Mouse (Mus musculus) neural tube, embryonic 10.5 days (tissue): Measurements from ENCODE around the gene Ssmem1.
A peak's percentile ranks its signal among the peaks of the same experiment; 100 is the strongest.

Source experiments
- DNase-seq: peaks from one replicate; pipeline ENCODE4 v3.0.0-alpha.2; 2017; ENCODE audit warnings: low spot score; ENCODE audit errors: extremely low spot score

The Ssmem1 gene

DNA sequence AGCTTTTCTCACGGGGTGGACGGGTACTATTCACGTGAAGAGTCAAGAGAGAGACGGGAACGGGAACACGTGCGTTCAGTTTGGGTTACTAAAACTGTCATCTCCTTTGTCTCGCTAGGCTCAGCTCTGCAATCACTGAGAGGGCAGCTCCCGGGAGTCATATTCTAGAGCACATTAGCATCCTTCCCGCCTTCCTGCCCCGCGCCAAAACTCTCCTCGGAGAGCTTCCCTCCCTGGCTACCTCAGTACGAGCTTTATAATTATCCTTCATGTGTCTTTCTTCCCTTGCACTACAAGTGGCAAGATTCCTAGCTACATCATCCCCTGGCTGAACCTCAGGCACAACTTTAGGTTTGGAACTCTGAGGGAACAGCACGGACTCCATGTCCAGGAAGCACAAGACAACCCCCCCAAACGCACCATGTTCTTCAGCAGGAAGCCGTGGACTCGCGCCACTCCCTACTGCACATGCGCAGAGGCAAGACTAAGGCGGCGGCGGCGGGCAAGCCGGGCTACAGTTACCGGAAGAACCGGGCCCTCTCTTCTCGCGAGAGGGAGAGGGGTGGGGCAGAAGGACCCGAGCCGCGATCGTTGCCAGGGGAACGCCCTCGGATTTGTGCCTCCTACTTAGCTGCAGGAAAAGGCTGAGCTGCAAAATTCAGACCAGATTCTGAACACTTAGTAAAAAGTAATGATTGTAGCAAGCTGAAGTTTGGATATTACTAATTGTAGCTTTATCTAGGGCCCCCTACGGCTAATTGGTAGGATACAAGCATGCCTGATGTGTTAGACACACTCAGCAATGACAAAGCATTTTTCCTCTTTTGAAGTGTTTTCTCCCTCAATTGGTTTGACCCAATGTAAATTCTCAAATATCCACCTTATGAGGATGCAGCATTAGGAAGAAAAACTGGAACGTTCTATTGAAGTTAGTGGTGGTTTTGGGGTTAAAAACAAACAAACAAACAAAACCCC lies at the start of gene Ssmem1, which contains the start of gene Tmem209:
Ssmem1 (plus strand) TSS at position 585 of the 975 bp plus-strand sequence.
Tmem209 (minus strand) TSS at position 519 of the 975 bp plus-strand sequence.
- DNase-seq = peak; percentile 99

DNA sequence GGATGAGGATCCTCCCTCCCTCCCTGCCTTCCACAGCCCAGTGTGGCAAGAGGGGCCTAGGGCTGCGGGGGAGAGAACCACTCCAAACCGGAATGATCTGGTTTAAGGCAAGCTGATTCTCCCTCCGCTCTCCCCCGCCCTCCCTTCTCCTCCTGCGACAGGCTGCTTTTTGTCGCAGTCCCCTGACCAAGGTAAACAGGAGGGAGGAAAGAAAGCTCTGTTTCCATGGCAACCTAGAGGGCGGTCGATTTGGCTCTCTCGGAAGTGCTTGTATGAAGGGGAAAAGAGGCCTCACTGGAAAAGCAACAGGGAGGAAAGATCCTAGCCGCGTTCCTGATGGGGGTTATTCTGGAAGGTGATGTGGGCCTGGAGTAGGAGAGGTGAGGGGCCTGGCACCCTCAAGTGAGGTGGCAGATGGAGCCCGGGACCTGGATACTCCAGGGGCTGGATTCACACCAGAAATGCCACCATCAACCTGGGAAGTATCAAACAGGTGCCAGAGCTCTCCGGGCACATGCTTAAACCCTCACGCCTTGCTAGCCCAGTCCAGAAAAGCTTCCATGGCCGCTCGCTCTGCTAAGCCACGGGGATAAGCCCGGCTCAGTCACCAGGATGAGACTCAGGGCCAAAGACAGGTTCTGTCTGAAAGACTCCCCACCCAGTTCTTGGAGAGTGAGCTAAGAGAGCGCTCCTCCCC lies 48.8 kb upstream of the Ssmem1 start:
- DNase-seq = peak; percentile 87

DNA sequence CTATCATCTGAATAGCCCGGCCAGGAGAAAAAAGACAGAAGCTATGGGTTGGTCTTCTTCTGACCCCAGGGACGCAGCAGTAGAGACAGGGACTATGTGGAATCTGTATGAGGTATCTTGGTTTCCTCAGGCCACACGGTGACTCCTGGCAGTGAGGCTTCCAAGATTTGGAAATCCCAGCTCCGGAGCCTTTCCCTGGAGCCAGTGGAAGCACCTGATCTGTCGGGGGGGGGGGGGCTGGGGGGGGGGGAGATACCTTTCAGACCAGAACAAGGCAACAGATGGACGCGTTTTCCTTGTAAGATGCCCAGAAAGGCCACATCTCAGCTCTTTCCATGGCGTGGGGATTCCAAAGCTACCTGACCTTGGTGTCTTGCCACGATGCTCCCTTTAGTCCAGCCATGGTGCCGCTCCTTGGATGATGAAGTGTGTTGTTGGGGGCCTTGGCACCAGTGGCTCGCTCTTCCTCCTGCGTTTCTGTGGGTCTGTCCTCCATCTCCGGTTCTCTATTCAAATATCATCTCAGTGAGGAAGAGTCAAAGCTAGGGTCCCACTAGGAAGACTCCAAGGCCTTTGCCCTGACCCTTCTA lies 47.8 kb upstream of the Ssmem1 start:
- no peak for DNase-seq

DNA sequence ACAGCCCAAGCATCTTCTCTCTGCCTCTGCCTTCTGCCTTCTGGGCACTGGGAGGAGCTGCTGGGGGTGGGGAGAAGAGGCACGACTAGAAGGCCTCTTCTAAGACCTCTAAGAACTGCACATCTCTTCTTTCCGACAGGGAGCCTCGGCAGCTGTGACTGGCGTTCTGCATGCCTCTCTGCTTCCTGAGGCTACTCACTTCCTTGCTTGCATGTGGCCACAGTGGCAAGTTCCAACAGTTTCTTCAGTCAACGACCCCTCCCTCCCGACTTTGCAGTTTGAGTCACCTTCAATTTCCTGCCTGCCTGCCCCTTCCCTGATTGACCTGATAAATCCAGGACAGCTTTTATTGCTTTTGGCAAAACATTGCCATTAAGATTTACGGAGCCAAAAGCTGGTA lies 46.8 kb upstream of the Ssmem1 start:
- DNase-seq = no peak

DNA sequence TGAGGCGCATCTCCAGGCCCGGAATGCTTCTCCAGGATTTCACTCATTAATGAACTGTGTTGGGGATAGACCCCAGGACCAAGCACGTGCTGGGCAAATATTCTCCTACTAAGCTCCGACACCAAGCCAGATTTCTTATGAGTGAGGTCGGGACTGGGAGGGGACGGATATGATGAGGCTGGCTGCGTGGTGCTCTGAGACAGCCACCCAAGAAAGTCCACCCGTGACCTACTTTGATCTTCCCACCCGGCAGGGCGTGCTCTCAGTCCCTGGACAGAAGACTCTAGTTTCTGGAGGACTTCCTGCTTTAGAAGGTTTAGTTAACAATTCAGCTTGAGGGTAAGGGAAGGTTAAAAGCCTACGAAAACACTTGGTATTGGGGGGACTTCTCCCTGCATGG lies 44.1 kb upstream of the Ssmem1 start:
- no peak for DNase-seq

DNA sequence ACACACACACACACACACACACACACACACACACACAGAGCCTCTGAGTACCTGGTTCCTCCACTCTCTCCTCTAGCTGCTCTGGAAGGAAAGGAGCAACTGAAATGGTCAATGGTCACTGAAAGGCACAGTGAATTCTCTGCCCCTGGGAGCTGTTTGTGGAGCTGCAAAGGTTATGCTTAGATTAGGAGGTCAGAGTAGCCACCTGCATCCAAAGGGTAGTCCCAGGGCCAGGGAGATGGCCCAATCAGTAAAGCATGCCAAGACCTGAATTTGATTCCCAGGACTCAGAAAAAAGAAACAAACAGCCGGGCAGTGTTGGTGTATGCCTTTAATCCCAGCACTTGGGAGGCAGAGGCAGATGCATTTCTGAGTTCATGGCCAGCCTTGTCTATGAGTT lies 41.6 kb upstream of the Ssmem1 start:
- no peak for DNase-seq

DNA sequence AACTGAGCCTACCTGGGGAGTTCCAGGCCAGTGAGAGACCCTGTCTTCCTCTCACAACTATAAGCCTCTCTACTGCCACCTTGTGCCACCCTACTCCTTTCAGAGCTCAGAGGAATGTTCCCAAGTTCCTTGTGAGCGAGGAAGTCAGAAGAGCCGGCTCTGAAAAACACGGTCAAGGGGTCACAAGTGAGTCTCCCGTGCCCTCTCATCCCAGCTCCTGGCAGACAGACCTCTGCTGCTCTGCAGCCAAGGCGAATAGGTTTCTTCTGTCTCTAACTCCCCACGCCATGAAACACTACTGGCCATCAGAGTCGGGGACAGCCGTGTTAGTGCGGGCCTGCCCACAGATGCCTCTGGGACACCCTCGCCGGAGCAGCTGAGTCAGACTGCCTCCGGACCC lies 41.0 kb upstream of the Ssmem1 start:
- DNase-seq = no peak

DNA sequence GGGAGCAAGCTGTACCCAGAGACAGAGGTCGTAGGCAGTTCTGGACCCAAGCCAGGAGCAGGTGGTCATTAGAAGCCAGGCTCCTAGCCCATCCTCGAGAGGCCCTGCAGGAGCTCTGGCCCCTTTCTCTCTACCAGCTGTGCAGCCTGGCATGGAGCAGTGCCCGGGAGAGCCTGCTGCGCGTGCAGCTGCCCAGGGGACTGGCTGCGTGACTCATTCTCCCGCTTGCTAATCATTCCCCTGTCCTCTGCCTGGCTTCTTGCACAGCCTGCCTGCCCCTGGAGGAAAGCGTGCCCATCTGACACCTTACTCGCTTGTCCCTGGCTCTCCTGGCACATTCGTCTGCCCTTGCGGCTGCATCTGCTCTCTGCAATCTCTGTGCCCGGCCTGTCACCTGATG lies 40.3 kb upstream of the Ssmem1 start:
- no peak for DNase-seq

DNA sequence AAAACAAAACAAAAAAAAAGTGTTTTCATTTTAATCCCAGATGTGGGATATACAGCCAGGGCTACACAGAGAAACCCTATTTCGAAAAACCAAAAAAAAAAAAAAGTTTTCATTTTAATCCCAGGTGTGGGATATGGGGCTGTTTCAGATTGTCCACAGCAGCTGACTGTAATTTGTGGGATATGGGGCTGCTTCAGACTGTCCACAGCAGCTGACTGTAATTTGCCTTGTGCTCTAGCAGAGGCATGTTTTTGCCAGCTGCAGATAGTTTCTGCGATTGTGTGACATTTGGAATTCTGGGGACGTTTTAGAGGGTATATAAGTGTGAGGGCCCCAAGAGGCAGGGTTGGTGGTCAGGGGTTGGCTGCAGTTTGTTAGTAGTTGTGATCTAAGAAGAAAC lies 37.9 kb upstream of the Ssmem1 start:
- DNase-seq = no peak

DNA sequence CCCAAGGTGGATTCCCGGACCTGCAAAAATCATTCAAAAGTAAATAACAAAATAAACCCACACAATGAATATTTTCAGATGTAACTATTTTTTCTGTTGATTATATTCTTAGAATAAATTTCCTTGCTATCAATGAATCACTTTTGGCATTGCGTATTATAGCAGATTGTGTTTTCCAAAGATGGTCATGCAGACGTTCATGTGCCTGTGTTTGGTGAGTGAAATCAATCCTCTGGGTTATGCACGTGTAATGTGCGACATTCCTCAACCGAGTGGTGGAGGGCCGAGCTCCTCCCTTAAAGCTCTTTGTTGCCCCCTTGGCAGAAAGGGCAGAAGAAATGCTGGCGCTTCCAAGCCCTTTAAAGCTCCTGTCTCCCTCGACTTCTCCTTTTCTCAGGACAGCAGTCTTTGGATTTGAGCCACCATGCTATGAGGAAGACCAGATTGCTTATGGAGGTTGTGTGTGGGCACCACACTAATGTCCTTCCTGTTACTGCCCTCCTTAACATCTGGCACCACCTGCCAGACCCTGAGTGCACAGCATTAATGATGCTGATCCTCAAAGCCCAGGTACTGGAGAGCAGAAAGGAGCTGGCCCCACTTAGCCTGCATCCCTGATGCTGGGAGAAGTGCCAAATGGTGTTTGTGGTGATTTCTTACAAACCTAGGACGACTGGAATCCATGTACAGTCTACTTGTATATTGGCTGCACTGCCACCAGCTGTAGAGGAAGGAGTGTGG lies 33.5 kb upstream of the Ssmem1 start:
- DNase-seq = no peak

DNA sequence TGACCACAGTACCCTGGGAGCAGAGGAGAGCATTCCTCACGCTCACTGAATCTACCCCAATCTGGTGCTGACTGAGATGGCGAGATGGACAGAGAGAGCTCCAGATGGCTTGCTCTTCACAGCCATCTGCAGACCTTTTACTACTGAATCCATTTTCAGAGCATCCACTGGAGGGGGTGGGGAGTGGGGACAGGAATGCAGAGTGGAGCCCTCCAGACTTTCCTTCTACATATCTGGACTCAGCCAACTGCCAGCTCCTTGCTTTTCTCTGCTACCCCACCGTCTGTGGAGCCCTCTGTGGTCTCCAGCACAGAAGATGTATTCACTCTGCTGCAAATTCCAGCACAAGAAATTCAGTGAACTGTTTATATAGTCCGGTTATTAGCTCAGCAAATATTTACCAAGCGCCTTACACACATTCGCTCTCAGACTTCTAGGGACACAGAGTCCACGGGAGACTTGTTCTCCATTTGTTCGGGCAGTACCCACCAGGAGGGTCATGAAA lies 32.4 kb upstream of the Ssmem1 start:
- DNase-seq = no peak

DNA sequence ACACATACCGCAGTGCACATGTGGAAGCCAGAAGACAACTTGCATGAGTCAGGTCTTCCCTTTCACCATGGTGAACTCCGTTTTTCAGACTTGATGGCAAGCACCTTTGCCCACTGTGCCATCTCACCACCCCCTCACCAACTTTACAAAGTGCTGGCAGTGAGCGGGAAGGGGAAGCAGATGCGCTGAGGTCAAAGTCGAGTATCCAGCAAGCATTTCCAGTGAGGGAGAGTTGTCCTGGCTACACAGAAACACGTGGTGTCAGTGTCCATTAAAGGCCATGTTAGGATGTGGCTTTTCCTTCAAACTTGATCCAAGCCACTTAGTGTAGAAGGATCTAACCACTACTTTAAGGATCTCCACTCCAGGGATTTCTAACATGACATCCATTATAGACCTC lies 31.9 kb upstream of the Ssmem1 start:
- DNase-seq = no peak

DNA sequence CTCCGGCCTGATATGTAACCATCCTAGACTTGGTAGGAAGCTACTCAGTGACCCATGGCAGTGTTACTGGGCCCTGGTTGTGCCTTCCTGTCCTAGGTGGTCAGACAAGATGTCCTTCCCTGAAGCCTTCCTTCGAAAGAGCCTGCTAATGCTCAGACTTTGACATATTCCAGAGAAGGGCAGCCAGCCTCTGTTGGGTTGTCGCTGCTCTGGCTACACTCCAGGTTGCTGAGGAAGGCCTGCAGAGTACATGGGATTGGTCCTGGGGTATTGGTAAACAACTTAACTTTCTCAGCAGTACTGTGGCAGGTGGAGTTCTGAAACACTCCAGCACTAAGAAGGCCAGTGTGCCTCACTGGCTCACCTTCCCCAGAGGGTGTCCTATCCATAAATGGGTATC lies 30.2 kb upstream of the Ssmem1 start:
- DNase-seq = no peak

DNA sequence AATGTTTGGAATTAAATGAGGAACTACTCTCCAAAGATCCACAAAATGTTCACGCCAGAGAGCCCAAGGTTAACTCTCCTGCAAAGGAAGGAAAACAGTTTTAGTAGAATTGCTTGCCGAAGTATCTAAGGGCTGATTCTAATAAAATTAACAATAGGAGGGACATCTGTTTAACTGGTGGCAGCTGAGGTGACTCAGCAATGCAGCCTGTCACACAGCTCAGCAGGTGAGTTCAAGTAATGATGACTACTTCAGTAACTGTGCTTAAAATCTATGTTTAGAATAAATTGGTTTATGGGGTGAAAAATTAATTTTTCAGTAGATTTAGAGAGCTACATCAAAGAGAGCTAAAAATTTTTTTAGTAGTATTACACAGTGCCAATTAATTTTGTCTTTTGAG lies 26.7 kb upstream of the Ssmem1 start:
- DNase-seq = no peak

DNA sequence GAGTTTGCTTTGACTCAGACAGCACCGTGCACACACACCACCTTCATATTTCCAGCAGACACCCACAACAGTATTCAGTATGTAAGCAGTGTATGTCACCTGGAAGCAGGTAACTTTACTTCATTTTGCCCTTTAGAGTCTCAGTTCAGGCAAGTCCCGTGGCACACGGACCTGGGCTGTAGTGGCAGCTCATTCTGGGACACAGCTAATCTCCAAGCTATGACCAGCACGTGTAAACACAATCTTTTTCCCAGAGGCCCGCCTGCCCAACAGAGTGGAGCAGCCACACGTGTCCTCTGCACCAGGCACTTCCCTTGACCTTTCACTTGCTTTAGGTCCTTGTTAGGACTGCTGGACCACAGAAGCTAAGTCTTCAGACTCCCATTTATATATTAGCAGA lies 23.1 kb upstream of the Ssmem1 start:
- DNase-seq = no peak

DNA sequence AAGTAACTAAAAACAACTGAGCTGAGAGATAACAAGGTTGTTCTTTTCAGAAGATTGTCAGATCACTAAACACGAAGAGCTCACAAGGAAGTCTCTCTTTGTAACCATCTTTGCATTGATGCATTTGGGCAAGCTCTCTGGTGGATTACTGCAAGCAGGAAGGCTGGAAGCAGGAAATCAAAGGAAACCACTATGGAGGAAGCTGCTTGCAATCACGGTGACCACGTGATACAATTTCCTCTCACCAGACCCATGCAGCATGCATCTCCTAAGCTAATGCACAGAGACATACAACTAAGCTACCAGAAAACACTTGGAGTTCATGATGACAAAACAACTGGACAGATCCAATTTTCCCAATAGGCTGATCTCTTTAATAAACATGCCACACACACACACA lies 10.6 kb upstream of the Ssmem1 start:
- no peak for DNase-seq

DNA sequence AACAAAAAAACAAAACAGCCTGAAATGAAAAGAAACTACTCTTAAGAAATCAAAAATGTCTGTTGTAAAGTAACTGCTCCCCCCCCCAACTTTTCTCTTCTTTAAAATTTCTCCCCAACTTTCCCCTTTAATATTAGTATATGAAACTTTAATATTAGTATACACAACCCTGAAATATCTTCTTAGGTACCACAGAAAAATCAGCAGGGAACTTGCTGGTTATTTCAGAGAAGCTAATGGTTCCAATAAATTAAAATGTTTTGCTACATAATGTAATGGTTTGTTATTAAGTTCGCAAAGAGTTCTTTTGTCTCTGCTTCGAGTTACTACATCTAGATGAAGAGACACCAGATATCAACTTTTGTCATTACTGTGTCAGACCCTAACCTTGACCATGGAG lies 825 bp upstream of the Ssmem1 start:
- DNase-seq = no peak

DNA sequence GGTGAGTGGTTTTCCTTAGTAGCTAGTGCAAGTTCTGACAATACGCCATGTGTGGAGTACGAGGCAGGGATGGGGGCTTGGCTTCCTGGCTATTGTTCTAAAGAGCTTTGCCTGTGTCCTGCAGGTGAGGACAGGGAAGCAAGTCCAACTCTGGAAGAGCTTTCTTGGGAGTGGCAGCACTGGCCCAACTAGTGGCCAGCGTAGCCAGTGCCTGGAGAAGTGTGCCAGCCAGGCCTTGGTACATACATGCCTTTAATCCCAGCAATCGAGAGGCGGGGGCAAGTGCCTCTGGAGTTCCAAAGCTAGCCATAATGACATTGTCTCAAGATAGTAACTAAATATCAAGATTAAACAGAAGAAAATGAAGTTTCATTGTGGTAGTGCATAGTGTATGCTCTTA lies 642 bp downstream of the Ssmem1 start:
- DNase-seq = no peak

DNA sequence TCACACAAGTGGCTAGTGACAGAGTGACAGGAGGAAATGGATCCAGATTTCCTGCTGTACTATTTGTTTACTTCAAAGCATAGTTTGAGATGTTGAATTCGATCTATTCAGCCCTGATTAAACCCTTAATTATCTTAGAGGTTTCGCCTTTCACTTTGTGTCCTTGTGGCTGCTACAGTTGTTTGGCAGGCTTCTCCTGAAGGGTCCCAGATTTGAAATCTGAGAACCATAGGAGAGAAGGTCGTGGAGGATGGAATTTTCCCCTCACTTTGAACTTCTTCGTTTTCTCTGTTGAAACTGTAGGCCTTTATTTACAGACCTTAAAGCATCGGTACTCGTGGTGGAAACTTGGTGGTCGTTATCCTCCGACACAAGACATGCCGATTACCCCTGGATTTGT lies 4.6 kb downstream of the Ssmem1 start:
- no peak for DNase-seq

DNA sequence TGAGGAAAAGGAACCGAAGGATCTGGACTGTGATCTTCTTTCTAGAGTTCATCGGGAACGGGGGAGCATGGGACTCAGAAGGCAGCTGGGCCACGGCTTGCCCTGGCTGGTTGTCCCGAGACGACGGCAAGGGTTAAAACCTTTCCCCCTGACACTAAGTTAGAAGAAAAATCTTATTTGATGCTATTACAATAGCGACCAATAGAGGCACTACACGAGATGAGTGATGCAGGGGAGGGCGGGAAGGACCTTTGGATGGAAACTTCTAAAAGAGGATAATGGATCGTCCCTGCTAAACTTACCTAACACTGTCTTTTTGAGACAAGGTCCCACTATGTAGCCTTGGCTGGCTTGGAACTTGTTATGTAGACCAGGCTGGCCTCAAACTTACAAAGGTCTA lies 10.8 kb downstream of the Ssmem1 start:
- DNase-seq = no peak
